Mouse (Mus musculus): ENCODE measurements around the gene Fut7. TPM values are rescaled to one million over a fixed set of nuclear protein-coding genes. Genes with fewer than 3 reads are reported as not detected.
A peak's percentile ranks its signal among the peaks of the same experiment; 100 is the strongest.

Gene Fut7
- polyA plus RNA-seq, 1 experiment from 2014 or later, result 1.4 TPM

DNA sequence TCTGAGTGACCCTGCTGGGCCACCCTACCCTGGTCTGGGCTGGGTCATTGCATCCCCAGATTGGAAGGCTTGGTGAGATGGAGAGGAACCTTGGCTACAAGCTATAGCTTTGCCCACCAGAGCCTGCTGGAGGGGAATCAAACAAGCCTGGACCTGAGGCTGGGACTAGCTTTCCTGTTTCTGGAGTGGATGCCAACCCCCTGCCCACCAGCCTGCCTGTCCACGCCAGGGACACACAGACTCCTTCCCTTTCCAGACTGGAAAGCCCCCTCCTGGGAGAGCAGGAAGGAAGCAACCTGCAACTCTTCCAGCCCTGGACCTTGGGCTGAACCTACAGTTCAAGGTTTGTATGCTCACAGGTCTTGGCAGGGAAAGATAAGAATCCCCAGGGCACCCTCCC, 559 bp downstream of the Fut7 start:
- DNase-seq (ENCODE audit: low spot score), result no peak

DNA sequence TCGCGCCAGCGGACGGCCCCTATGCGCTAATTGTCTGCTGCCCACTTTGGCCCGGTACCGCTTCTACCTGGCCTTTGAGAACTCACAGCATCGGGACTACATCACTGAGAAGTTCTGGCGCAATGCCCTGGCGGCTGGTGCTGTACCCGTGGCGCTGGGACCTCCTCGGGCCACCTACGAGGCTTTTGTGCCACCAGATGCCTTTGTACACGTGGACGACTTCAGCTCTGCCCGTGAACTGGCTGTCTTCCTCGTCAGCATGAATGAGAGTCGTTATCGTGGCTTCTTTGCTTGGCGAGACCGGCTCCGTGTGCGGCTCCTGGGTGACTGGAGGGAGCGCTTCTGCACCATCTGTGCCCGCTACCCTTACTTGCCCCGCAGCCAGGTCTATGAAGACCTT, 2.4 kb downstream of the Fut7 start:
- no peak for DNase-seq (ENCODE audit: low spot score)

DNA sequence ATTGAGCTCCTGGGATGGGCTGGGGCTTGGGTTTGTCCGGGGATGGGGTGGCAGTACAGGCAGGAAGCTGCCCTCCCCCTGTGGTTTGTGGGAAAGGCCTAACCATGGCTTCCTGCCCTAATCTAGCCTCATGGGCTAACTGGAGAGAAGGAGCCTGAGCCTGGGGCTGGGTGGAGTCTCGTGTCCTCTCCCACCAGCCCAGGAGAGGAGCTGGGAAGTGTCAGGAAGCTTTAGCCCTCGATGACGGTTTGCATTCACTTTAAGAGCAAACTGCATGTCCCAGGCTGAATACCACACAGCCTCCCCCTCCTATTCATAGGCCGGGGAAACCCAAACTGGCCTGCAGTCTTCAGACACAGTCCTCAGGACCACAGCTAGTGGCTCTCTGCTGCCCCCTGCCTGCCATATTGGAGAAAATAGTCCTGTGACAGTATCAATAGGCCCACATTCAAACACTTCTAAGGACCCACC, 3.7 kb downstream of the Fut7 start:
- peak; percentile 75 for DNase-seq (ENCODE audit: low spot score)

DNA sequence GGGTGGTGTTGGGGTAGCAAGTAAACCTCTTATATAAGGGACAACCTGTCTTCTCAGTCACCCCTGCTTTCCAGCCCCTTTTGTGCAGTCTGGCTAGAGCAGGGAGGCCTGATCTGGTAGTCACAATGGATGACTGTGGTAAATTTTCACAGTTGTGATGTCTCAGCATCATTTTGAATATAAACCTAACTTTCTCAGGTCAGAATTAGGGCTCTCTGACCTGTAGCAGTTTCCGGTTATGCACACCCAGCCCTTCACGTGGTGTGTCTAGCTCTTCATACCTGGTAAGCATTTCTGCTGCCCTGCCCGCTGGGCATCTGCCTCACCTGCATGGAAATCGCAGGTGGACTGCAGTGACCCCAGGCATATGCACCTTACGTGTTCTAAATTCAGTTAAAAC, 4.2 kb downstream of the Fut7 start:
- DNase-seq (ENCODE audit: low spot score), result no peak

DNA sequence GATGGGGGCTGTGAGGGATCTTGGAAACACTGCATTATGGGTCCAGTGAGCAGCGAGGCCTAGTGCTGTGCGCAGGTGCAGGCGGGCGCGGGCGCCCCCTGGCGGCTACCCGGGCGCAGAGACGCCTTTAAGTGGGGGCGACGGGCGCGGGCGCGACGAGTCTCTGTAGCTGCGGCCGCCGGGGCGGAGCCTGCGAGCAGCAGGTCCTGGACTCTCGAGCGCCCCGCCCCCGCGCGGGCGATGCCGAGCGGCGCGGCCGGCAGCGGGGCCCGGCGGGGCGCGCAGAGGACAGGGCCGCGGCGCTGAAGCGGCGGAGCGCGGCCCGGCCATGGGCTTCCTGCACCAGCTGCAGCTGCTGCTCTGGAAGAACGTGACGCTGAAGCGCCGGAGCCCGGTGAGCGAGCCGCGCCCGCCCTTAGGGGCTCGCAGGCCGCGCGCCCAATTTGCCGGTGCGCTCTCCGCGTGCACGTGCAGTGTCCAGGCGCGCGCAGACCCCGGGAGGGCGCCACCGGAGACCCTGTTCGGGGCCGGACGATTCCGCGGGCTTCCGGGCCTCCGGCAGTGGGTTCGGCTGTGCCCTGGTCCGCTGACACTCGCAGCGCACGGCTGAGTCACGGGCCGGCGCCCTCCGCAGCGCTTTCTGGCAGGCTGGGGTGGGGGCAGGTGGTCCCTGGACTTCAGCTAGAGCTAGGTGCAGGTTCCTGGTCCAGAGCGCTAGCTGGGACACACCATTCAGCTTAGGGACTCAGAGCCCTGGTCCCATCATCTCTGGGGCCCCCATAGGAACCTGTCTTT, 5.6 kb downstream of the Fut7 start, which contains the start of gene Abca2:
TSS of gene Abca2 (plus strand) at position 262 of the 795 bp plus-strand sequence.
- peak; percentile 93 for DNase-seq (ENCODE audit: low spot score)

DNA sequence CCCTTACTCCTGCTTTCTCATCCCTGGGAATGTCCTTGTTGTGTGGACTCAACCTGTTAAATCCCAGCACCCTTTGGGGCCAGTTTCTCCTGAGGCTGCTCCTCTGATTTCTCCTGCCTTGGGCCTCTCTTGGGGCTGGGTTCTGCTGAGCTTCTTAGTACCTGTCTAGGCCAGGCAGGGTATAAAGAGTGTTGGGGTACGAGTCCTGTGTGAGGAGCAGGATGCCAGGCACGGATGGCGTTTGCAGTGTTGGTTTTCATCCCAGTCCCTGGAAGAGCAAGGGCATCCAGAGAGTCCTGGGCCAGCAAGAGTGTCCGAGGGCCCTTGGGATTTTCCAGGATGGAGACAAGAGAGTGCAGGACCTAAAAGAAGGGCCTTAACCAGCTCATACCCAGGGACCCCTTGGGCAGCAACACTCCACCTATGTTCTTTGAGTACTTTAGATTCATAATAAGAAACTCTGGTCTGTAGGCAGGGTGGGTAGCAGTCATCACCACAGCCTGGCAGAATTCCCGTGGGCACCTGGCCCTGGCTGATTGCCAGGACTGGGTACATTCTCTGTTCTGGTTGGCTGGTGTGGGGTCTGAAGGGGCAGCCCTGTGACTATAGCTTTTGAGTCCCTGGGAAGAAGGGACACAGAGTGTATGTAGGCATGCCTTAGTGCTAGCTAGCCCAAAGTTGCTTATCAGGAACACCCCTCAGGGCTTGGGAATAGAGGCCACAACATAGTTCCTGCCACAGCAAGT, 6.5 kb downstream of the Fut7 start:
- DNase-seq (ENCODE audit: low spot score), result no peak

DNA sequence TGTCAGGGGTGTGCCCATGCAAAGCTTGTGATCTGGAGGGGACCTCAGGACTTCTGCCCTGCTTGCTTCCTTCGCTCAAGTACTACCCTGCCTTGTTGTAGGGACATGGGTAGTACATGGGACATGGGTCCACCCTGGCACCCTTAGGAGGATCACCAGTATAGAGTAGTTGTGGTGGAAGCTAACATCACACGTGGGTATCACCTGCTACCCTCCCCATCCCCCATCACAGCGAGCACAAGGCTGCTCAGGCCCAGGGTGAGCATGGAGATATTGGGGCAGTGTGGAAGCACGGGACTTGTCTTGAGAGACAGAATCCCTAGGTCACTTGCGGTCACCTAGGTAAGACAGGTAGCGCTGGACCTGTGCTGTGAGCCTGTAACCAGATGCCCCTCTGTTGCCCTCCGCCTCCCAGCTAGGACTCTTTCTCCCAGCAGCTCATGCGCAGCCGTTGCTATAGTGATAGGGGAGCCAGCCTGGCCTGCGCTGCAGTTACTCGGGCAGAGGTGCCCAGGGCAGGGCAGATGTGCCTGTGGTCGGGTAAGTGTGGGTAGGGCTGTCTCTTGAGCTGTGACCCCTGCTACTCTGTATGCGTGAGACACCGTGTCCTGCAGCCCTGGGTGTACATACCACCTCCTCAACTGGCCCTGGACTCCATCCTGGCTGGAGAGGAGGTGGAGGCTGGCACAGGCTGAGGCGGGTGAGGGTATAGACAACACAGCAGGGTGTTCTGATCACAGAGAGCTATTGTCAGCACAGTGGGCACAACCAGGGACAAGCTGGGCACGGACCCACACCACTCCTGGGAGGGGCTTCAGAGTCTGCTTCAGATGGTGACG, 7.5 kb downstream of the Fut7 start:
- DNase-seq (ENCODE audit: low spot score), result no peak

DNA sequence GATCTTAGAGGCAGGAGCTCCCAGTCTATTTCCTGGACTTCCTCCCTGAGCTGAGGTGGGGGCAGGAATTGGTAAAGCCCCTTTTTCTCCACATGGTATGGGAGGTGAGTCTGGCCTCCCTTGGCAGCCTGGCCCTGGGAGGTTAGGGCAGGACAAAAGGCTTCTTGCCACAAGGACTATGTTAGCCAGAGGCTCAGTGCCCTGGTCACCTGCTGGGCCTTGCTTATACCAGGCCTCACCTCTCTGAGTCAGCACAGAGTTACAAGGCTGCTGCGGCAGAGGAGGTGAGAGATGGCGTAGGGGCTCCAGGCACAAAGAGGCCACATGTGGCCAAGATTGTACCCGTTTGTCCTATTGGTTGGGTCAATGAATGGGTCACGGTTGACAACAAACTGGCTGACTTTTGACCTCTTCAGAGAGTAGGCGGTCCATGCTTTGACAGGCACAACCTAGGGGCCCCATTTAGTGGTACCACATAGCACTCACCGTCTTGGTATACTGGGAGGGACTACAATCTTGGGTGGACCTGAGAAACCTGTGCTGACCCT, 8.3 kb downstream of the Fut7 start:
- no peak for DNase-seq (ENCODE audit: low spot score)

DNA sequence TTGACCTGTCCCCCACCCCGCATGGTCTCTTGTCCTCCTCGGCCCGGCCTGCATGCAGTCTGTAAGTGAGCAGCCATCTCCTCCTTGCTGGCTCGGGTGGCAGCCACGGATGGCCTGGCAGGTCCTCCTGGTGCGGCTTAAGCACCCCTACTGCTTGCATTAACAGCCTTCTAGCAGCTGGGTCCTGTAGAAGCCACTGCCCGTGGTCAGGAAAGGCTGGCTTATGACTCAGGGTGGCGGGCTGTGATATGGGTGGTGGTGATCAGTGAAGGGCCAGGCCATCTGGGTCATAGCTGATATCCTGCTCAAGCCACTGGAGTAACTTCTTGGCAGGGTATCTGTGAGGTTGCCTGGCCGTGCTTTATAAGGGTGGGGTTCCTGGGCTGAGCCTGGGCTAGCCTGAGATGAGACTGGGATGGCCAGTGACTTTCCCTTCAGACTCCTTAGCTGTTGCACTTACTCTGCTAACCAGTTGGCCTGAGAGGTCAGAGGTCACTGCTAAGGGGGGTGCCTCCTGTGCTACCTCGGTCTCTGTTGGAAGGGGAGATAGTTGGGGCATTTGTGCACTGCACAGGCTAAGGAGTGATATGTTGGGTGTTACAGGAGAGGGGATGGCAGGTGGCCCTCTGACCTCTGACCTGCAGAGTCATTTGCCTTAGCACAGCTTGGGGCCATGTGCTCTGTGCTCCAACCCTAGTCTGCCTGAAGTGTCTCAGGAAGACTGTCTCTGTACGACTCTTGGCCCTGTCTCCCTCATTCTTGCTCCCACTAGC, 9.4 kb downstream of the Fut7 start:
- no peak for DNase-seq (ENCODE audit: low spot score)

DNA sequence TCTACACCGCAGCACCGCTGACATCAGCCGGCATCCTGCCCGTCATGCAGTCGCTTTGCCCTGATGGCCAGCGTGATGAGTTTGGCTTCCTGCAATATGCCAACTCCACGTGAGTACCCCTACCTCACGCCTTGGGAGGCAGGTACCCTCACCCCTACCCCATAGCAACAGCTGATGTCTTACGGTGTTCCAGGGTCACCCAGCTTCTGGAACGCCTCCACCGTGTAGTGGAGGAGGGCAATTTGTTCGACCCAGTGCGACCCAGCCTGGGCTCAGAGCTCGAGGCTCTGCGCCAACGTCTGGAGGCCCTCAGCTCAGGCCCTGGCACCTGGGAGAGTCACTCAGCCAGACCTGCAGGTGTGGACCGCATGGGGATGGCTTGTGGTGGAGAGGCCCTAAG, 10.0 kb downstream of the Fut7 start:
- no peak for DNase-seq (ENCODE audit: low spot score)

DNA sequence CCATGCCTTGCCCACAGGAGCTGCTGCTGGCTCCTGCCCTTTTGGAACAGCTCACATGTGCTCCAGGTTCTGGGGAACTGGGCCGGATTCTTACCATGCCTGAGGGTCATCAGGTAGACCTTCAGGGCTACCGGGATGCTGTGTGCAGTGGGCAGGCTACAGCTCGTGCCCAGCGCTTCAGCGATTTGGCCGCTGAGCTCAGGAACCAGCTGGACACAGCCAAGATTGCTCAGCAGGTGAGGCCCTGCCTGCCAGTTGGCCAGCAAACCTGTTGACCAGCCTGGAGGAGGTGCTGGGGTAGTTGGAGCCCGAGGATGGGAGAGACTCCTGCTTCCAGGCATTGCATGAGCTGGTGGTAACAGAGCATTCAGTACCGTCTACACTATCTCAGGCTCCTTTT, 11.2 kb downstream of the Fut7 start:
- DNase-seq (ENCODE audit: low spot score), result no peak

DNA sequence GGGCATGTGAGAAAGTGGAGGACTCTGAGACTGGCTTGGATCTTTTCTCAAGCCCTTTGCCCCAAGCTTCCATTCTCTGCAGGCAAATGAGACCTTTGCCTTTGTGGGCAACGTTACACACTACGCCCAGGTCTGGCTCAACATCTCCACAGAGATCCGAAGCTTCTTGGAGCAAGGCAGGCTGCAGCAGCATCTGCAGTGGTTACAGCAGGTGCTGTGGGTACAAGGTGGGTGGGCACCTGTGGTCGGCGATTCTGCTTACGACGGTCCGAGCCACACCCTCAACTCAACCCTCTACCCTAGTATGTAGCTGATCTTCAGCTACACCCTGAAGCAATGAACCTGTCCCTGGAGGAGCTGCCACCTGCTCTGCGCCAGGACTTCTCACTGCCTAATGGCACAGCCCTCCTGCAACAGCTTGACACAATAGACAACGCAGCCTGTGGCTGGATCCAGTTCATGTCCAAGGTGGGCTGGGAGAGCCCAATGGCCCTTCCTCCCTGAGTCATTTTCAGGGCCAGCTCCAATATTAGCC, 13.3 kb downstream of the Fut7 start:
- no peak for DNase-seq (ENCODE audit: low spot score)

DNA sequence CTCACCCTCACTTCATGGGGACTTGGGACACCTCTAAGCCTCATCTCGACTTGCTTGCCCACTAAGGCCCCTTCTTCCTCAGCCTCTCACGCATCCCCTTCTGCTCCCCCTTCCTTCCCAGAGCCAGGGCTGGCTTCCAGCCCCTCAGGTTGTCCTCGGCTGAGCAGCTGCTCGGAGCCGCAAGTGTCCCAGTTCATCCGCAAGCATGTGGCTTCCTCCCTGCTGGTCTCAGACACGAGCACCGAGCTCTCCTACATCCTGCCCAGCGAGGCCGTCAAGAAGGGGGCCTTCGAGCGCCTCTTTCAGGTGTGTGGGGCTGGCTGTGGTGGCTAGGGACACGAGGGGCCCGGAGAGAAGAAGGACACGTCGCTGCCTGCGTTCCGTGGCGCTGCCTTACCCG, 18.0 kb downstream of the Fut7 start:
- no peak for DNase-seq (ENCODE audit: low spot score)

DNA sequence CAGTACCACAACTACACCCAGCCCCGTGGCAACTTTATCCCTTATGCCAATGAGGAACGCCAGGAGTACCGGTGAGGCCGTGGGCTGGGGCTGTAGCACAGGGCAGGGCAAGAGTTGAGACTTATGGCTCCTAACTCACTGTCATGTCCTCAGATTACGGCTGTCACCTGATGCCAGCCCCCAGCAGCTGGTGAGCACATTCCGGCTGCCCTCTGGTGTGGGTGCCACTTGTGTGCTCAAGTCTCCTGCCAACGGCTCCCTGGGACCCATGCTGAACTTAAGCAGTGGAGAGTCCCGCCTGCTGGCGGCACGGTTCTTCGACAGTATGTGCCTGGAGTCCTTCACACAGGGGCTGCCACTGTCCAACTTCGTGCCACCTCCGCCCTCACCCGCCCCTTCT, 19.6 kb downstream of the Fut7 start:
- no peak for DNase-seq (ENCODE audit: low spot score)

DNA sequence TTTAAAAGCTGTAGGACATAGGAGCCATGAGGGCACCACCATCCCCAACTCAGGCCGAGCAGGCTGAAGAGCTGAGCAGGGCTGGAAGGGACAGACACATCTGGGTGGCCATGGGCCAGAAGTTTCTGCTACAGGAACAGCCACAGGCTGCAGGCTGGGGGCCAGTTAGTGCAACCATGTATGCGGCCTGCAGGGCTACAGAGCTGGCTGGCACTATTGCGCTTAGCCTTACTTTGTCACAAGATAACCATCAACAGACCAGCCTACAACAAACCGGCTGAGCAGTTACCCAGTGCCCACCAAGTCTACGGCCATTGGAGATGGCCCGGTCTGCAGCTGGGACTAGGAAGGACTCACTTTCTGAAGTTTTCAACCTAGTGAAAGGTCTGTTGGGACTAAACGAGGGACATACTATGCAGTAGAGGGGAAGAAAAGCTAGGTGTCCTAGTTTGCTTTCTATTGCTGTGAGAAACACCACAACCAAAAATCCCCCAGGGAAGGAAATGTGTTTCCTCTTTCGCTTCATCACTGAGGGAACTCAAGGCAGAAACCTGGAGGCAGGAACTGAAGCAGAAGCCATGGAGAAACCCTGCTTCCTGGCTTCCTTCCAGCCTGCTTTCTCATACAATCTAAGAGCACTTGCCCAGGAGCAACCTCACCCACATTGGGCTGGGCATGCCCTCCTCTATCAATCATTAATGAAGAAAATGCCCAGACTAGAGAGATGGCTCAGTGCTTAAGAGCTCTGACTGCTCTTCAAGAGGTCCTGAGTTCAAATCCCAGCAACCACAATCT, 28.0 kb downstream of the Fut7 start:
- DNase-seq (ENCODE audit: low spot score), result no peak

DNA sequence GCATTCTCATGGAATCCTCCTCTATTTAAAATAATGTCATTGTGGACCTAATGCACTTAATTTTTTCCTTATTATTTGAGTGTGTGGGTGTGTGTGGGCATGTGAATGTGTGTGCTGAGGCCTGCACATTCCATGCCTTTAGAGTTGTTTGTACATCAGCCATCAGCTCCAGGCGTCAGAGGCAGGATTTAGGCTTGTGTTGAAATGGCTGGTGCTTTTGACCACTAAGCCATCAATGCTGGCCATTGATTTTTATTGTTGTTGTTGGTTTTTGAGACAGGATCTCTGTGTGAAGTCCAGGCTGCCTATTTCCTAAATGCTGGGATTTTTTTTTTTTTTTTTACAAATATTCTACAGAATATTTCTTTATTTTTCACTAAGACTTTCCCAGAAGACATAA, 29.9 kb downstream of the Fut7 start:
- no peak for DNase-seq (ENCODE audit: low spot score)

DNA sequence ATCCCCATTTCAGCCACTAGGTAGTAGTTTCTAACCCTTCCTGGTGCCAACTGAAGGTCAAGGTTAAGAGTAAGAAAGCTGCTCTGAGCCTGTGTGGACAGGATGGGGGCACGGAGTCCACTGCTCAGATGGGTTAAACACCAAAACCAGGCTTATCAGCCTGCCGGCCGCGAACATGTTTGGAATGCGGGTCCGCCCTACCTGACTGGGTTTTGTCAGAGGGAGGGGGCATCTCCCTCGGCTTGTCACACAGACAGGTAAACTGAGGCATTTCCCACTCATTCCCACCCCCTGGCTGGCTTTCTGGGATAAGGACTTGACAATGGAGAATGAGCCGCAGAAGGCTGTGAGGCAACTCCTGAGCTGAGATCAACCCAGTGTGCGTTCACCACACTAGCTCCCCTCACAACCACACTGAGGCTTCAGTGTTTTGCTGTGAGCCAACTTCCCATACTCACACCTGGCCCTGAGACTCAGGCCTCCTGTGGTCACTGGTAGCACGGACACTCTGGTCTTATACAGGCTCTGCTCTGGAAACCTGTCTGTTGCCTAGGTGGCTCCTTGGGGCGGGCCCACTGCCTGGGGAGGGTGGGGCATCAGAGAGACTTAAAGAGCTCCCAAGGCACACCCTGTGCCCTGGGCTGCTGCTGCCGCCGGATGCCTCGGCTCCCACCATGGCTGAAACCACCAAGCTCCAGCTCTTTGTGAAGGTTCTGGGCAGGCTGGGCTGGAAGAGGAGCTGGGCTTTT, 33.3 kb downstream of the Fut7 start, which contains the start of gene Clic3:
TSS of gene Clic3 (plus strand) at position 634 of the 749 bp plus-strand sequence.
- DNase-seq (ENCODE audit: low spot score), result no peak

DNA sequence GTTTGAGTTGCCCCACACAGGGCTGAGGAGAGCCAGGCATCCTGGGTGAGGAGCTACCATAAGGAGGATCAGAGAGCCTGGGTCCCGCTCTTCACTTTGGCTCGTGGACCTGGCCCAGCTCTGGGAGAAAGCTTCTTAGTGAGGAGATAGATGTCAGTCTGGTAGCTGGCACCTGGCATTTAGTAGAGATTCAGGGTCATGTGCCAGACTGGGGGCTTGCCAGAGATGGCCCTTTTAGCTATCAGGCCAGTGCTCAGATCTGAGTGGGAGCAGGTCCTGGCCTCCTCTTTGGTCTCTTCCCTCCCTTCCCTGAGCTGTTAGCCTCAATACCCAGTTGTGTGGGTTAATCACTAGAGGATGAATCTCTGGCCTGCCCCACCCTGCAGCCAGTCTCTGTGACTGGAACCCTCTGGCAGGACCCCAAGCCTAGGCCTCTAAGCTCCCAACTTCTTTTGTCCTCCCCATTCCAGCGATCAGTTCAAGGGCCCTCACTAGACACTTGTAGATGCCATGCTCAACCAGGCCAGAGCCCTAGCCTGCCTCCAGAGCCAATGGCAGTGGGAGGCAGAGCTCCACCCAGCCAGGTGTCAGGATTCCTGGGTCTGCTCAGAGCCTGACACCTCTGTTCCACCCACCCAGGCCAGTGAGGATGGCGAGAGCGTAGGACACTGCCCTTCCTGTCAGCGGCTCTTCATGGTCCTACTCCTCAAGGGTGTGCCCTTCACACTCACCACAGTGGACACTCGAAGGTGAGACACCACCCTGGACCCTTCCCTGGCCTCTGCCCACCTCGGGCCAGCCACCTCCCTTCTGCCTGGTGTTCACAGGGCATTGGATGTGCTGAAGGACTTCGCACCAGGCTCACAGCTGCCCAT, 34.2 kb downstream of the Fut7 start:
- DNase-seq (ENCODE audit: low spot score), result no peak
